Mouse (Mus musculus) forebrain, embryonic 13.5 days (tissue): ENCODE data around the gene Rbm38. TPM values are rescaled to one million over a fixed set of nuclear protein-coding genes. Genes with fewer than 3 reads are reported as not detected.

Experiments used
- ATAC-seq: fragments of 200-750 bp; cut with Nextera tagmentation; 2 replicates; pipeline ENCODE4 v1.8.0; 2017
- H3K27ac ChIP-seq: fragments of 300-500 bp; sonication (generic); 2 replicates; pipeline ENCODE4 v1.5.1; 2015; ENCODE audit warnings: inconsistent platforms, mild to moderate bottlenecking, moderate library complexity
- H3K27me3 ChIP-seq: fragments of 300-500 bp; sonication (generic); 2 replicates; pipeline ENCODE4 v1.6.1; 2015; ENCODE audit warnings: mild to moderate bottlenecking, inconsistent platforms
- H3K36me3 ChIP-seq: fragments of 300-500 bp; sonication (generic); 2 replicates; pipeline ENCODE4 v1.6.1; 2015; ENCODE audit warnings: mild to moderate bottlenecking, inconsistent platforms; ENCODE audit not compliant: poor library complexity, severe bottlenecking
- H3K4me1 ChIP-seq: fragments of 300-500 bp; sonication (generic); 2 replicates; pipeline ENCODE4 v1.6.1; 2015; ENCODE audit warnings: inconsistent platforms
- H3K4me2 ChIP-seq: fragments of 300-500 bp; sonication (generic); 2 replicates; pipeline ENCODE4 v1.6.1; 2015; ENCODE audit warnings: inconsistent platforms, mild to moderate bottlenecking, moderate library complexity
- H3K4me3 ChIP-seq: fragments of 300-500 bp; sonication (generic); 2 replicates; pipeline ENCODE4 v1.5.1; 2015; ENCODE audit warnings: mild to moderate bottlenecking, inconsistent platforms
- H3K9ac ChIP-seq: fragments of 300-500 bp; sonication (generic); 2 replicates; pipeline ENCODE4 v1.6.1; 2015; ENCODE audit warnings: mild to moderate bottlenecking, inconsistent platforms
- H3K9me3 ChIP-seq: fragments of 300-500 bp; sonication (generic); replicated peaks from 2 replicates; pipeline ENCODE4 v1.6.1; 2016; ENCODE audit warnings: inconsistent platforms
- WGBS: fragments of 180-500 bp; shearing (Covaris S2); methylation state at CpG from one replicate; pipeline ENCODE4 v1.1.7; 2015; 5-methylcytosine and 5-hydroxymethylcytosine counted together
- polyA plus RNA-seq: library from polyadenylated mRNA; unstranded; fragments of >200 nt; fragmentation: Nextera tagmentation; extraction: Ambion mirVana; gene quantifications from 2 replicates; pipeline ENCODE4 v1.2.1, GENCODE M21; 2015

Gene Rbm38
- polyA plus RNA-seq, 1 experiment from 2014 or later = 40.0 TPM

GRCm38 (mm10) chr2:173041242-173041641 is 20.9 kb downstream of the Rbm38 start:
- Histone ChIP-seq H3K9ac (no peak overlapping the region), H3K27ac (no peak overlapping the region), H3K27me3 (no peaks in the 10 kb centered on the region), H3K4me1 (no peaks in the 10 kb centered on the region), H3K36me3 (peaks cover 3% of the 10 kb centered on the region), H3K9me3 (no peaks in the 10 kb centered on the region), H3K4me2 (no peak overlapping the region), H3K4me3 (no peak overlapping the region)
- no peak for ATAC-seq
- 75% methylated on average over 5 of the region's 5 CpGs for WGBS

GRCm38 (mm10) chr2:173041893-173042292 is 21.6 kb downstream of the Rbm38 start:
- Histone ChIP-seq H3K36me3 (no peaks in the 10 kb centered on the region), H3K4me1 (no peaks in the 10 kb centered on the region), H3K27ac (no peak overlapping the region), H3K4me2 (no peak overlapping the region), H3K9ac (no peak overlapping the region), H3K4me3 (no peak overlapping the region), H3K9me3 (no peaks in the 10 kb centered on the region), H3K27me3 (no peaks in the 10 kb centered on the region)
- 76% methylated on average over 1 of the region's 1 CpGs for WGBS
- no peak for ATAC-seq

GRCm38 (mm10) chr2:173042504-173043162 is 22.3 kb downstream of the Rbm38 start:
- Histone ChIP-seq H3K4me3 (no peak overlapping the region), H3K9me3 (no peaks in the 10 kb centered on the region), H3K36me3 (no peaks in the 10 kb centered on the region), H3K4me2 (no peak overlapping the region), H3K27me3 (no peaks in the 10 kb centered on the region), H3K4me1 (no peaks in the 10 kb centered on the region), H3K27ac (no peak overlapping the region), H3K9ac (no peak overlapping the region)
- WGBS = 53% methylated on average over 11 of the region's 11 CpGs
- ATAC-seq = no peak

- Histone ChIP-seq H3K4me1 (no peaks in the 10 kb centered on the region), H3K9ac (no peak overlapping the region), H3K9me3 (no peaks in the 10 kb centered on the region), H3K4me3 (no peak overlapping the region), H3K27me3 (no peaks in the 10 kb centered on the region), H3K27ac (no peak overlapping the region), H3K36me3 (no peaks in the 10 kb centered on the region), H3K4me2 (no peak overlapping the region)
- 83% methylated on average over 18 of the region's 18 CpGs for WGBS
- ATAC-seq = no peak
Measured at GRCm38 (mm10) chr2:173044198-173044970, 24.1 kb downstream of the Rbm38 start.

- Histone ChIP-seq H3K36me3 (no peaks in the 10 kb centered on the region), H3K27me3 (no peaks in the 10 kb centered on the region), H3K9me3 (no peaks in the 10 kb centered on the region), H3K4me1 (no peaks in the 10 kb centered on the region), H3K27ac (no peak overlapping the region), H3K4me2 (no peak overlapping the region), H3K9ac (no peak overlapping the region), H3K4me3 (no peak overlapping the region)
- no peak for ATAC-seq
- 79% methylated on average over 15 of the region's 15 CpGs for WGBS
Measured at GRCm38 (mm10) chr2:173046582-173047297, 26.4 kb downstream of the Rbm38 start.

- ATAC-seq = no peak
- H3K4me2 ChIP-seq = no peak overlapping the region
- H3K9ac ChIP-seq = no peak overlapping the region
- H3K36me3 ChIP-seq = no peaks in the 10 kb centered on the region
- H3K27me3 ChIP-seq = no peaks in the 10 kb centered on the region
- WGBS = 59% methylated on average over 5 of the region's 5 CpGs
- no peaks in the 10 kb centered on the region for H3K9me3 ChIP-seq
- no peaks in the 10 kb centered on the region for H3K4me1 ChIP-seq
- no peak overlapping the region for H3K4me3 ChIP-seq
- H3K27ac ChIP-seq = no peak overlapping the region
Measured at GRCm38 (mm10) chr2:173047471-173047870, 27.2 kb downstream of the Rbm38 start.

GRCm38 (mm10) chr2:173048041-173048745 is 27.9 kb downstream of the Rbm38 start:
- H3K27ac ChIP-seq = no peak overlapping the region
- H3K4me2 ChIP-seq = no peak overlapping the region
- 60% methylated on average over 17 of the region's 17 CpGs for WGBS
- no peak overlapping the region for H3K9ac ChIP-seq
- no peaks in the 10 kb centered on the region for H3K27me3 ChIP-seq
- no peak overlapping the region for H3K4me3 ChIP-seq
- H3K9me3 ChIP-seq = no peaks in the 10 kb centered on the region
- H3K4me1 ChIP-seq = no peaks in the 10 kb centered on the region
- H3K36me3 ChIP-seq = no peaks in the 10 kb centered on the region
- ATAC-seq = no peak

GRCm38 (mm10) chr2:173049231-173049630 is 28.9 kb downstream of the Rbm38 start:
- H3K4me3 ChIP-seq = no peak overlapping the region
- H3K36me3 ChIP-seq = no peaks in the 10 kb centered on the region
- 83% methylated on average over 3 of the region's 3 CpGs for WGBS
- no peak overlapping the region for H3K27ac ChIP-seq
- no peak for ATAC-seq
- no peaks in the 10 kb centered on the region for H3K4me1 ChIP-seq
- no peak overlapping the region for H3K4me2 ChIP-seq
- no peaks in the 10 kb centered on the region for H3K27me3 ChIP-seq
- H3K9me3 ChIP-seq = no peaks in the 10 kb centered on the region
- H3K9ac ChIP-seq = no peak overlapping the region

- 46% methylated on average over 6 of the region's 6 CpGs for WGBS
- ATAC-seq = no peak
- H3K9me3 ChIP-seq = no peaks in the 10 kb centered on the region
- no peaks in the 10 kb centered on the region for H3K4me1 ChIP-seq
- H3K4me2 ChIP-seq = no peak overlapping the region
- no peaks in the 10 kb centered on the region for H3K36me3 ChIP-seq
- H3K27ac ChIP-seq = no peak overlapping the region
- no peaks in the 10 kb centered on the region for H3K27me3 ChIP-seq
- no peak overlapping the region for H3K4me3 ChIP-seq
- no peak overlapping the region for H3K9ac ChIP-seq
Measured at GRCm38 (mm10) chr2:173049817-173050216, 29.5 kb downstream of the Rbm38 start.

- Histone ChIP-seq H3K36me3 (no peaks in the 10 kb centered on the region), H3K27ac (no peak overlapping the region), H3K9me3 (no peaks in the 10 kb centered on the region), H3K4me1 (no peaks in the 10 kb centered on the region), H3K4me3 (no peak overlapping the region), H3K9ac (no peak overlapping the region), H3K27me3 (no peaks in the 10 kb centered on the region), H3K4me2 (no peak overlapping the region)
- 30% methylated on average over 8 of the region's 8 CpGs for WGBS
- no peak for ATAC-seq
Measured at GRCm38 (mm10) chr2:173050604-173051382, 30.5 kb downstream of the Rbm38 start.

- no peaks in the 10 kb centered on the region for H3K36me3 ChIP-seq
- H3K27me3 ChIP-seq = no peaks in the 10 kb centered on the region
- H3K27ac ChIP-seq = no peak overlapping the region
- H3K4me1 ChIP-seq = no peaks in the 10 kb centered on the region
- 92% methylated on average over 8 of the region's 8 CpGs for WGBS
- H3K9ac ChIP-seq = peak overlapping the region; percentile 1; the same call in 1 of the 2 replicates
- H3K4me2 ChIP-seq = no peak overlapping the region
- H3K9me3 ChIP-seq = no peaks in the 10 kb centered on the region
- no peak for ATAC-seq
- H3K4me3 ChIP-seq = no peak overlapping the region
Measured at GRCm38 (mm10) chr2:173052881-173053280, 32.6 kb downstream of the Rbm38 start.
